Mouse (Mus musculus) T-helper 2 cell (primary cell): ENCODE measurements around the gene Vav1.

Experiments
- in situ Hi-C: fragments of 300-600 bp; cut with MboI, MseI; formaldehyde crosslinking; loops from one replicate; pipeline ENCODE4 v1.15.1; 2025; ENCODE audit warnings: high pct_unique_total_duplicates

Gene Vav1

DNA sequence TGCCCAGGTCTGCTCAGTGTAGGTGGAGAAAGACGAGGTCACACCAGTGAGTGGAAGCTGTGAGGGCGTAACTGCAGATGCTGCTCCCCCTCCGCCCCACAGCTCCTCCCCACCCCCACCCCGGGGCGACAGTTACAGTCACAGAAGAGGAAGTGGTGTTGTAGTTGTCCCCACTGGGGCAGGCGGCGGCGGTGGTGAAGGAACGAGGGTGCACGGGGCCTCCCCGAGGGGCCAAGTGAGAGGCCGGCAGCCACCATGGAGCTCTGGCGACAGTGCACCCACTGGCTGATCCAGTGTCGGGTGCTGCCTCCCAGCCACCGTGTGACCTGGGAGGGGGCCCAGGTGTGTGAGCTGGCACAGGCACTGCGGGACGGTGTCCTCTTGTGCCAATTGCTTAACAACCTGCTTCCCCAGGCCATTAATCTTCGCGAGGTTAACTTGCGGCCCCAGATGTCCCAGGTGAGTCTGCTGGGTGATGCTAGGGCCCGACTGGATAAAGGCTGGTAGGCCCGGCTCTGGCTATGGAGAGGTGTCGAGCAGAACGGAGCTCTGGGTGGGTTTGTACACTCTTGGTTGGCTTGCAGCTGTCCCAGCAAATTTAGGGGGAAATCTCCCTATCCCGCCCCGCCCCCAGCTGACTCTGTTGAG lies at the start of gene Vav1:
Gene Vav1 (plus strand): TSS at position 158 of the 648 bp plus-strand sequence.
- in situ Hi-C loops = loop anchor here (25.0 kb wide), 1 partner anchor 1267 kb away; the partner anchor contains the start of genes Mpnd and Stap2

- in situ Hi-C loops = no loop called here
These were observed 48.8 kb upstream of the Vav1 start for GRCm38 (mm10) chr17:57229851-57230727.

GRCm38 (mm10) chr17:57230728-57231125 lies 48.2 kb upstream of the Vav1 start:
- in situ Hi-C loops = no loop called here

- in situ Hi-C loops = no loop called here
These were observed 47.6 kb upstream of the Vav1 start for GRCm38 (mm10) chr17:57231321-57231771.

DNA sequence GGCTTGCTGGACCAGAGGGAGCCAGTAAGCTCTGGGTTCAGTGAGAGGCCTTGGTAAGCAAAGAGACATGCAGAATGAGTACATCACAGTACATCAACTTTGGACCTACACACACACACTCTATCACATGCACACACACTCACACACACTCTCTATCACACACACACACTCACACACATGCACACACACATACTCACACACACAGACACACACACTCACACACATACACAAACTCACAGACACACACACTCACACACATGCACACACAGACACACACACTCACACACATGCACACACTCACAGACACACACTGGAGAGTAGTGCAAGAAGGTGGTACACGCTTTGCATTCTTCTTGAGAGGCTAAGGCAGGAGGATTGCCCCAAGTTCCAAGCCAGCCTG lies 46.7 kb upstream of the Vav1 start:
- in situ Hi-C loops = no loop called here

GRCm38 (mm10) chr17:57233038-57233437 lies 45.9 kb upstream of the Vav1 start:
- in situ Hi-C loops = no loop called here

DNA sequence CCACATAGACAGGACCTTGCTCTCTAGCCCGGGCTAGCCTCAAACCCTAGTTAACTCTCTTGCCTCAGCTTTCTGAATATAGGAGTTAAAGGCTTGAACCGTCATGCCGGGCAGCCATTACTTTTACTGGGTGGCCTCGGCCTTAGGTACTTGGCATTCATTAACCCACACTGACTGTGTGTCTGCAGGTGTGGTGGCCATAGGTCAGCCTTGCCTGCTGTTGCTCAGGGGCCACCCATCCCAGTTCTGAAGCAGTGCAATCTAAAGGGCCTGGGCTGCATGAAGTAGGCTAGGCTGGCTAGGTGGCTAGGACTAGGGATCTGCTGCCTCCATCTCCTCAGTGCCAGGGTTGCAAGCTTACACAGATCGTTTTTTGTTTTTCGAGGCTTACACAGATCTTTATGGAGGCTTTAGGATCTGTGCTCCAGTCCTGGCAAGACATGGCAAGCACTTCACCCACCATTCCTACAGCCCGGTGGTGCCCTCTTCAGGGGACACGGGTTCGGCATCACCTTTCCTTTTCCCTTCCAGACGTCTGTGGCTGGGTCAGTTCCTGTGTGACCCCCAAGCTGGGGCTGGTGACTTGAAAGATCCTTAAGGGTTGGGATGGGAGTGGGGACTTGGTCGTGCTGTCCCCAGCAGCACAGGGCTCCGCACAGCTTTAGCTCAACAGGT lies 44.5 kb upstream of the Vav1 start:
- in situ Hi-C loops = no loop called here

GRCm38 (mm10) chr17:57235803-57236202 lies 43.1 kb upstream of the Vav1 start:
- in situ Hi-C loops = no loop called here

GRCm38 (mm10) chr17:57237181-57237580 lies 41.7 kb upstream of the Vav1 start:
- in situ Hi-C loops = no loop called here

- in situ Hi-C loops = no loop called here
These were observed 35.1 kb upstream of the Vav1 start for GRCm38 (mm10) chr17:57243650-57244370.

- in situ Hi-C loops = loop anchor here (5.0 kb wide), 2 partner anchors 37 to 92 kb away; no protein-coding TSS in a partner anchor
These were observed 33.5 kb upstream of the Vav1 start for GRCm38 (mm10) chr17:57245311-57245929.

GRCm38 (mm10) chr17:57246663-57247392 lies 32.1 kb upstream of the Vav1 start:
- in situ Hi-C loops = loop anchor here (5.0 kb wide), 2 partner anchors 35 to 90 kb away; no protein-coding TSS in a partner anchor

GRCm38 (mm10) chr17:57247393-57248200 lies 31.3 kb upstream of the Vav1 start:
- in situ Hi-C loops = loop anchor here (5.0 kb wide), 2 partner anchors 35 to 90 kb away; no protein-coding TSS in a partner anchor

- in situ Hi-C loops = loop anchor here (5.0 kb wide), 2 partner anchors 34 to 89 kb away; no protein-coding TSS in a partner anchor
These were observed 30.6 kb upstream of the Vav1 start, which contains the start of gene Gpr108 for GRCm38 (mm10) chr17:57248201-57248699. Gene Gpr108, minus strand, starts transcription at chr17:57248446.

DNA sequence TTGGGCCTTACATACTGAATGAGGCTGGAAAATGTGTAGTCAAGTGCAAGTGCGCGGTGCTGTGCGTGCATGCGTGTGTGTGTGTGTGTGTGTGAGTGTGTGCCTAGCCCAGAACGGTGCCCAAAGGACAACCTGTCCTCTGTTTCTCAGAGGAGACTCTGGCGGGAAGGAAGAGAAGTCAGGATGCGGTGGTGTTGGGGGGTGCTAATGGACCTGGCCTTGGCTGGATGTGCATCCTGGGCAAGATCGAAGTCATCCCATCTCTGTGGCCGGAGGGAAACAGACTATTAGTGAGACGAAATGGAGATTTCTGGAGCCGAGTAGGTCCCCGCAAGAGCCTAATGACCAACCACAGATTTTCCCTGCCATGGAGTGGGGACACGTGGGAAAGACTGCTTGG lies 30.1 kb upstream of the Vav1 start:
- in situ Hi-C loops = loop anchor here (5.0 kb wide), 2 partner anchors 34 to 89 kb away; no protein-coding TSS in a partner anchor

DNA sequence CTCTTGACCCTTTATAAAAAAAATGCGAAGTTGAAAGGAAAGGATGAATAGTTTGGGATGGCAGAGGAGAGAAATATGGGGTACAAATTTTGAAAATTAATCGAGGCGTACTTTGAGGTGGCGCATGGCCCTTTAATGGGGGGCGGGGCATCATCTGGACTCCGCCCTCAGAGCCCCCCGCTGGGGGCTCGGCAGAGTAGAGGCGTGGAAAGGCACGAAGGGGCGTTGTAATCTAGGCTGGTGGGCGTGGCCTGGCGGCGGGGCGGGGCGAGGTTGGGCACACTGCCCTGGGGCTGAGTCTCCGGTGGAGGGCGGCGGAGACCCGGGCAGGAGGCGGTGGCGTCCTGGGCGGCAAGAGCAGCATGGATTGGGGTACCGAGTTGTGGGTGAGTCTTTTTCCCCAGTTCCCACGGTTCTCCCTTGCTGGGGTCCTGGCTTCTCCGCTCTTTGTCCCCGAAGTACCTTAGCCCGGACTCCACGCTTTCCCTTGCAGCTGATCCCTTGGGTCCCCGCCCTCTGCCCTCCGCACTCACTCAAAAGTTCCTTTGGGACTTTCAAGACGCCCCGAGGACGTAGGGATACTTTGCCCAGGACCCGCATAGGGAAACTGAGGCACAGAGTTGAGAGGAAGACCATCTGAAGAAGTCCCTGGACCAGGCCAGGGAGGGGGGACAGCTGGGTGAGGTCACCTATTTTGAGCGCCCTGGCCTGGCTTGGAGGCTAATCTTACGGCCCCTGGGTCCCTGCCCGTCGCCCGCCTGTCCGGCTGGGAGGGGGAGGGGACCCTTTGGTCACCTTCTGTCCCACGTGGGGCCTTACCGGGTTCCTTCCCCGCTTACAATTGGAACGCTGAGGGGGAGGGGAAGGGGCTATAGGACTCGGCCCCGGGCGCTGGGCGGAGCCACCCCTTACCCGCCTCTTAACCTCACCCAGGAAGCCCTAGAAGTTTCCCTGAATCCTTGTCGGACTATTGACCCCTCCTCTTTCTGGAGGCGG lies 29.4 kb upstream of the Vav1 start, which contains the start of gene Trip10:
Gene Trip10 (plus strand): TSS at position 270 of the 996 bp plus-strand sequence.
- in situ Hi-C loops = loop anchor here (5.0 to 25.0 kb wide), 3 partner anchors 33 to 937 kb away; partner anchors contain the start of genes Arrdc5 and Uhrf1
